Comparison of ENCODE assay signal across 16 mouse cellular contexts in genomic region chr1:182029989-182030649, GRCm38 (mm10). TPM values are rescaled to one million over a fixed set of nuclear protein-coding genes. Genes with fewer than 3 reads are reported as not detected.
"Had no signal": no experiment of that assay in that cellular context is flagged by ENCODE, and none has a peak within 500 bp of the region (broad histone marks: within the 10 kb centered on the region; RNA-seq: fewer than 3 reads in every experiment).

No protein-coding gene starts in this region.

- H3K9me3 ChIP-seq: kidney, embryonic 15.5 days; liver, embryonic 13.5 days; midbrain, embryonic 13.5 days; neural tube, embryonic 13.5 days had no signal

- H3K27ac ChIP-seq: kidney, embryonic 15.5 days; liver, embryonic 13.5 days; midbrain, embryonic 13.5 days; neural tube, embryonic 13.5 days had no signal

- H3K4me2 ChIP-seq: kidney, embryonic 15.5 days; liver, embryonic 13.5 days; midbrain, embryonic 13.5 days; neural tube, embryonic 13.5 days had no signal

- DNase-seq: kidney, adult 8-10 months; kidney, postnatal 10 days; kidney, postnatal 4 days; liver, embryonic 13.5 days; lung, adult 2 months; lung, postnatal 14 days; lung, postnatal 4 days; thymus, adult 2 months; thymus, postnatal 14 days; thymus, postnatal 4 days had no signal

- H3K4me1 ChIP-seq: liver, embryonic 13.5 days had no signal

- H3K4me3 ChIP-seq: kidney, embryonic 15.5 days; liver, embryonic 13.5 days; midbrain, embryonic 13.5 days; myocyte; neural tube, embryonic 13.5 days had no signal

- ATAC-seq: midbrain, embryonic 13.5 days; midbrain, embryonic 16.5 days had no signal

- H3K36me3 ChIP-seq: kidney, embryonic 15.5 days; liver, embryonic 13.5 days; midbrain, embryonic 13.5 days; neural tube, embryonic 13.5 days had no signal

- H3K27me3 ChIP-seq: kidney, embryonic 15.5 days; liver, embryonic 13.5 days; midbrain, embryonic 13.5 days; neural tube, embryonic 13.5 days had no signal

- H3K9ac ChIP-seq: kidney, embryonic 15.5 days; liver, embryonic 13.5 days; midbrain, embryonic 13.5 days; neural tube, embryonic 13.5 days had no signal

RNA-seq across cellular contexts. Expression of gene Enah, which starts 10.3 kb away (rescaled TPM):
- total RNA-seq: monocyte, adult 5-6 weeks had no signal
